Mouse (Mus musculus): ENCODE results near the gene Rad1. TPM values are rescaled to one million over a fixed set of nuclear protein-coding genes. Genes with fewer than 3 reads are reported as not detected.
"Not testable (repeated sequence)": the region's sequence is repeated elsewhere in the genome, so short reads cannot be mapped to it uniquely, and the experiment has no call there.

Gene Rad1
- polyA plus RNA-seq, 1 experiment from 2014 or later, result 21.0 TPM

DNA sequence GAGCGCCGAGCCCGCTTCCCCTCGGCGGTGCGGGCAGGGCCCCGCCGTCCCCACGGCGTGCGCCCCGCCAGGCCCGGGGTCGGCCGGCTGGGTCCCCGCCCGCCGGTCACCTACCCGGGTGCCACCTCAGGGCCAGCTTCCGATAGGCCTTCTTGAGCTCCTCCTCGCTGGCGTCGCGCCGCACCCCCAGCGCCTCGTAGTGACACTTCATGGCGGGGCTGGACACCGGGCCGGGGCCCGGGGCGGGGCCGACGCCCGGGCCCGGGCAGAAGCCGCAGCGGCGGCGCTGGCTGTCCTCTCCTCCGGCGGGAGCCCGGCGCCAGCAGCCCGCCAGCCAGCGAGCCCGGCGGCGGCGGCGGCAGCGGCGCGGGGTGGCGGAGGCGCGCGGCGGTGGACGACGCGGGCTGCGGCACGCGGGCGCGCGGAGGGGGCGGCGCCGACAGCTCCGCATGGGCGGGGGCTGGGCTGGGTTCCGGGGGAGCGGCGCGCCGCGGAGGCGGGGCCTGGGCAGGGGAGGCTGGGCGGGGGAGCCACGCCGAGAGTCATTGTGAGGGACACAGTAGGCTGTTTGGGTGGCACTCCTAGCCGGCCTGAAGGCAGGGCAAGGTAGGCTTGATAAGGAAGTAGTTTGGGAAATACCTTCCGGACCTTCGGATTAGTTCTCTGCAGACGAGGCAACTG is 15.5 kb upstream of the Rad1 start, which contains the start of gene Dnajc21:
Dnajc21 (minus strand) TSS at position 366 of the 681 bp plus-strand sequence.
- H3K4me3 ChIP-seq, result peak within 1 kb of the TSS; percentile 80
- 6% methylated on average over 79 of the region's 87 CpGs for WGBS
- H3K36me3 ChIP-seq, result peaks cover 7% of the 10 kb centered on the region
- H3K4me1 ChIP-seq (replicated peaks), result peaks cover 13% of the 10 kb centered on the region; the same call in 1 of the 2 replicates
- peak within 1 kb of the TSS; percentile 87 for H3K9ac ChIP-seq
- peak within 1 kb of the TSS; percentile 88 for H3K4me2 ChIP-seq
- H3K9me3 ChIP-seq (replicated peaks), result no peaks in the 10 kb centered on the region
- ATAC-seq (ENCODE audit: insufficient number of reproducible peaks, low FRiP score), result peak; percentile 99
- H3K27ac ChIP-seq (ENCODE audit: poor library complexity, severe bottlenecking), result peak within 1 kb of the TSS; percentile 79
- no peaks in the 10 kb centered on the region for H3K27me3 ChIP-seq (replicated peaks)

GRCm38 (mm10) chr15:10470941-10471340 is 14.9 kb upstream of the Rad1 start:
- ATAC-seq (ENCODE audit: insufficient number of reproducible peaks, low FRiP score), result no peak
- peaks cover 13% of the 10 kb centered on the region; the same call in 1 of the 2 replicates for H3K4me1 ChIP-seq (replicated peaks)
- peak overlapping the region; percentile 80 for H3K4me3 ChIP-seq
- H3K9me3 ChIP-seq (replicated peaks), result no peaks in the 10 kb centered on the region
- 18% methylated on average over 3 of the region's 3 CpGs for WGBS
- H3K27me3 ChIP-seq (replicated peaks), result no peaks in the 10 kb centered on the region
- H3K27ac ChIP-seq (ENCODE audit: poor library complexity, severe bottlenecking), result no peak overlapping the region
- H3K9ac ChIP-seq, result peak overlapping the region; percentile 60
- H3K36me3 ChIP-seq, result peaks cover 14% of the 10 kb centered on the region
- peak overlapping the region; percentile 88 for H3K4me2 ChIP-seq

- H3K9me3 ChIP-seq (replicated peaks), result no peaks in the 10 kb centered on the region
- no peaks in the 10 kb centered on the region for H3K27me3 ChIP-seq (replicated peaks)
- peak overlapping the region; percentile 90 for H3K9ac ChIP-seq
- H3K27ac ChIP-seq (ENCODE audit: poor library complexity, severe bottlenecking), result peak overlapping the region; percentile 3; the same call in 1 of the 2 replicates
- peaks cover 11% of the 10 kb centered on the region for H3K4me1 ChIP-seq (replicated peaks)
- peaks cover 33% of the 10 kb centered on the region for H3K36me3 ChIP-seq
- ATAC-seq (ENCODE audit: insufficient number of reproducible peaks, low FRiP score), result peak; percentile 35
- peak overlapping the region; percentile 95 for H3K4me2 ChIP-seq
- under 1% methylated on average over 18 of the region's 18 CpGs for WGBS
- H3K4me3 ChIP-seq, result peak overlapping the region; percentile 91
Observed at GRCm38 (mm10) chr15:10486365-10486839, 584 bp downstream of the Rad1 start.

- no peaks in the 10 kb centered on the region for H3K9me3 ChIP-seq (replicated peaks)
- ATAC-seq (ENCODE audit: insufficient number of reproducible peaks, low FRiP score), result no peak
- H3K4me3 ChIP-seq, result peak overlapping the region; percentile 21; the same call in 1 of the 2 replicates
- no peak overlapping the region for H3K27ac ChIP-seq (ENCODE audit: poor library complexity, severe bottlenecking)
- no peaks in the 10 kb centered on the region for H3K27me3 ChIP-seq (replicated peaks)
- no peak overlapping the region for H3K9ac ChIP-seq
- 63% methylated on average over 2 of the region's 2 CpGs for WGBS
- peaks cover 31% of the 10 kb centered on the region for H3K36me3 ChIP-seq
- peak overlapping the region; percentile 33 for H3K4me2 ChIP-seq
- peaks cover 11% of the 10 kb centered on the region for H3K4me1 ChIP-seq (replicated peaks)
Observed at GRCm38 (mm10) chr15:10487246-10487645, 1.4 kb downstream of the Rad1 start.

DNA sequence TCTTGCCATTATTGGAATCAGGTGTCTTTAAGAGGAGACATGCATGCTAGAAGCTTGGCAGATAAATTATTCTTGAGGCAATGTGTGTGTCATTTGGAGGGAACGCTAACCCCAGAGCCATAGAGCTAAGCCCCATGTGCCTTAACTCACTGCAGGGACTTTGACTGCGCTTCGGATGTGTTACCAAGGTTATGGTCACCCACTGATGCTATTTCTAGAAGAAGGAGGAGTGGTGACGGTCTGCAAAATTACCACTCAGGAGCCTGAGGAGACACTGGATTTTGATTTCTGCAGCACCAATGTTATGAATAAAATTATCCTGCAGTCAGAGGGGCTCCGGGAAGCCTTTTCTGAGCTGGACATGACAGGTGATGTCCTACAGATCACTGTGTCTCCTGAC is 4.3 kb downstream of the Rad1 start:
- Histone ChIP-seq H3K4me2 (no peak overlapping the region), H3K4me1 (replicated peaks) (0 out of 2 replicates have a peak, but pooled peaks cover 2% of the 10 kb centered on the region), H3K27ac (ENCODE audit: poor library complexity, severe bottlenecking) (no peak overlapping the region), H3K36me3 (peaks cover 38% of the 10 kb centered on the region), H3K4me3 (no peak overlapping the region), H3K27me3 (replicated peaks) (no peaks in the 10 kb centered on the region), H3K9me3 (replicated peaks) (no peaks in the 10 kb centered on the region), H3K9ac (no peak overlapping the region)
- 85% methylated on average over 5 of the region's 5 CpGs for WGBS
- ATAC-seq (ENCODE audit: insufficient number of reproducible peaks, low FRiP score), result no peak

DNA sequence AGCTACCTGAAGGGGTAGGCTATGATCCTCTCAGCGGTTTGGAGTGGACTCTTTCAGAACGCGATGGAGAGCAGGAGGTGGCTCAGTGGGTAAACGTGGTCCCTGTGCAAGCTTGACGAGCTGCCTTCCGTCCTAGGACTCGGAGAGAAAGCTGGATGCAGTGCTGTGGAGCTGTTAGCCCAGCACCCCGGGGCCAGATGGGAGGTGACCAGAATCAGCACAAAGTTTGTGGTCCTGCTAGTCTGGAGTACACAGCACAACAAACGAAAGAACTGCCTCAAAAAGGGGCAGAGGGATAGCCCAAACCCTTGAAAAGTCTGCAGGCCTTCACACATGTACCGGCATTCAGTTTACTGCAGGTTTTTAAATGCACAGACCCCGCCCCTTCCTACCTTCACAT is 10.1 kb downstream of the Rad1 start:
- 89% methylated on average over 11 of the region's 11 CpGs for WGBS
- Histone ChIP-seq H3K4me3 (no peak overlapping the region), H3K9me3 (replicated peaks) (no peaks in the 10 kb centered on the region), H3K27me3 (replicated peaks) (no peaks in the 10 kb centered on the region), H3K9ac (no peak overlapping the region), H3K36me3 (peaks cover 29% of the 10 kb centered on the region), H3K27ac (ENCODE audit: poor library complexity, severe bottlenecking) (no peak overlapping the region), H3K4me1 (replicated peaks) (no peaks in the 10 kb centered on the region), H3K4me2 (no peak overlapping the region)
- no peak for ATAC-seq (ENCODE audit: insufficient number of reproducible peaks, low FRiP score)

DNA sequence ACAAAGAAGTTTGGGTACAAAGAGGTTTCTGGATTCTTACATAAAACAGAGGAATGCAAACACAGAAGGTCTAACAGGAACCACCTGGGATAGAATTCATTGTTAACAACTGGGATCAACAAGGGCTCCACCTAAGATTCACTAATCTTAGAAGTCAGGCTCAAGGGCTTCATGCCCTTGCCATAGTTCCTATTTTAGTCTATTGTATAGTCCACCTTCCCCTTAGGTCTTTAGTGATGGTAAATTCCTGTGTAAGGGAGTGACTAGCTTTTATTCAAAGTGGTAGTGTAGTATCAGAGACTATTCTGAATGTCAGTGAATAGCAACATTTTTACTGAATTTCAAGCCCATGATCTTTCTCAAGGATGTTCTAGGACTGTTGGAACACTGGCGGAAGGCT is 10.9 kb downstream of the Rad1 start:
- peaks cover 29% of the 10 kb centered on the region for H3K36me3 ChIP-seq
- H3K9ac ChIP-seq; H3K27me3 ChIP-seq (replicated peaks); H3K9me3 ChIP-seq (replicated peaks); ATAC-seq (ENCODE audit: insufficient number of reproducible peaks, low FRiP score); H3K4me3 ChIP-seq; H3K4me1 ChIP-seq (replicated peaks); H3K27ac ChIP-seq (ENCODE audit: poor library complexity, severe bottlenecking); H3K4me2 ChIP-seq: not testable (repeated sequence)
- 100% methylated on average over 1 of the region's 1 CpGs for WGBS

- Histone ChIP-seq H3K9me3 (replicated peaks) (no peaks in the 10 kb centered on the region), H3K27ac (ENCODE audit: poor library complexity, severe bottlenecking) (no peak overlapping the region), H3K36me3 (peaks cover 7% of the 10 kb centered on the region), H3K4me3 (no peak overlapping the region), H3K4me2 (no peak overlapping the region), H3K9ac (no peak overlapping the region), H3K4me1 (replicated peaks) (no peaks in the 10 kb centered on the region), H3K27me3 (replicated peaks) (no peaks in the 10 kb centered on the region)
- 64% methylated on average over 5 of the region's 5 CpGs for whole genome bisulfite sequencing
- no peak for ATAC-seq (ENCODE audit: insufficient number of reproducible peaks, low FRiP score)
Observed at GRCm38 (mm10) chr15:10499593-10499992, 13.8 kb downstream of the Rad1 start.

DNA sequence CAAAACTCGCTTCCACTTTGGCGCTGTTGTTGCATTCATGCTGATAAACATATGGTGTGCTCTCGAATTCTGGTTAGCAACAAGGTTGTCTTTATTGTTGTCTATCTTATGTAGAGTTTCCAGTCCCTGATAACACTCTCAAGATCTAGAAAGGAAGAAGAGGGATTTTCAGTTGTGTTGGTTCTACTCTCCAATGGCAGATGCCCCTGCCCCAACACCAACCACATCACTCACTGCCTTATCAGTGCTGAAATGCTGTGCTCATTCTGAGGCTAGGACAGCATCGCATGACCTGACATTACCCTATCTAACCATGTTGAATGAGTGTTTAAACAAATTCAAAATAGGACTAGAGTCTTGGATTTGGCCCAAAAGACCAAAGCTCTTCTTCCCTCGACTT is 14.2 kb downstream of the Rad1 start:
- Histone ChIP-seq H3K9ac (no peak overlapping the region), H3K27me3 (replicated peaks) (no peaks in the 10 kb centered on the region), H3K4me3 (no peak overlapping the region), H3K36me3 (peaks cover 7% of the 10 kb centered on the region), H3K27ac (ENCODE audit: poor library complexity, severe bottlenecking) (no peak overlapping the region), H3K4me1 (replicated peaks) (no peaks in the 10 kb centered on the region), H3K9me3 (replicated peaks) (no peaks in the 10 kb centered on the region), H3K4me2 (no peak overlapping the region)
- WGBS, result 59% methylated on average over 5 of the region's 5 CpGs
- ATAC-seq (ENCODE audit: insufficient number of reproducible peaks, low FRiP score), result no peak

DNA sequence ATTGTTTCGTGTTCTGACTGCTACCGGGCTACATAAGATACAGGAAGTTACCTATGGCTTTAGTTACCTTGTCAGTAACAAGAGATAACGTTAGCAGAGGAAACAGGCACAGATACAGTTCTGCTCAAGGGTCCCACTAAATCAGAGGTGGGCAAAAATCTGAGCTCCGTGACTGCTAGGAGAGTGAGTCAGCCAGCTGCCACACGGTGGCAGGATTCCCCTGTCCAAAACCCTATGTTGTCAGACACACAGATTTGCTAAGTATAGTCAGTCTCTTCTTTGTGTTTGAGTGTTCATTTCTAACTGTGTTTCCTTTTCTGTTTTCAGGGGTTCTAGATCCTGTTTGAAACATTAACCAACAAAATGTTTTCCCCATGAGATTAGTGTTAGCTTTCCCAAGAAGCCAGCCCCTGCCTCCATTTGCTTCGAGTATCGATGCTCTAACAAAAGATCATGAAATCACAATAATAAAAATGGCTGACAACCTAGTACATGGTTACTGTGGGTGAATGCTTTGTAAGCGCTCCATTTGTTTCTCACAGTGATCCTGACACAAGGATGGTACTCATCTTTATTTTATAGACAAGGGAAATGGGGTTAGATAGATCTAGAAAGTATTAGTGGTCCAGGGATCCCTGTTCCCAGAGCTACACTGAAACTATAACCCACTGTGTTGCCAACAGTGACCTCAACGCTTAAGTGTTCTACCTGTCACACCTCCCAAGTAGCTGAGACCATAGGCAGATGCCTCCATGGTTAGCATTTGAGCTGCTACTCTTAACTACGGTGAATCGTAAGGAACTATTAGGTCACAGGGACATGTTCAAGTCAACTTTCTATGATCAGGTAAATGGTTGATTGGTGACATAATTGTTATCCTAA is 15.3 kb downstream of the Rad1 start:
- Histone ChIP-seq H3K4me3 (no peak overlapping the region), H3K9ac (no peak overlapping the region), H3K4me1 (replicated peaks) (no peaks in the 10 kb centered on the region), H3K27ac (ENCODE audit: poor library complexity, severe bottlenecking) (no peak overlapping the region), H3K4me2 (no peak overlapping the region), H3K27me3 (replicated peaks) (no peaks in the 10 kb centered on the region), H3K9me3 (replicated peaks) (no peaks in the 10 kb centered on the region), H3K36me3 (peaks cover 4% of the 10 kb centered on the region)
- ATAC-seq (ENCODE audit: insufficient number of reproducible peaks, low FRiP score), result no peak
- 52% methylated on average over 11 of the region's 11 CpGs for WGBS

DNA sequence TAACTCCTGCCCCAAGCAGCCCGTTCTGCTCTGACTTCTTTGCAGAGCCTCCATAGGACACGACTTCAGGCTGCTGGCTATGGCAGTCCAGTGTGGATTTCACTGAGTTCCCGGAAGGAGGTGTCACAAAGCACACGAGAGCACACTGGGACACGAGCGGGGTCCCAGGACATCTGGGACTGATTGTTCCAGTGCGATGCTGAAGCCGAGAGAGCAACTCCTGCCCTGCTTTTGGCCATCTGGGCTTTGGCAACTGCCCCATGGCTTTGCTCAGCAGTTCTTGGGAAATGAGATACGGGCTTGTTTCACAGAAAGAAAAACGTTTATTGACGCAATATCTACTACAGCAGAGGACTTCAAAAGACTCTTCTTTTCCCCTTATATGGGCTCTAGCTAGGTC is 20.3 kb downstream of the Rad1 start:
- no peak for ATAC-seq (ENCODE audit: insufficient number of reproducible peaks, low FRiP score)
- no peak overlapping the region for H3K4me2 ChIP-seq
- H3K27ac ChIP-seq (ENCODE audit: poor library complexity, severe bottlenecking), result no peak overlapping the region
- H3K36me3 ChIP-seq, result no peaks in the 10 kb centered on the region
- H3K9ac ChIP-seq, result no peak overlapping the region
- no peak overlapping the region for H3K4me3 ChIP-seq
- WGBS, result 52% methylated on average over 11 of the region's 11 CpGs
- H3K4me1 ChIP-seq (replicated peaks), result no peaks in the 10 kb centered on the region
- no peaks in the 10 kb centered on the region for H3K27me3 ChIP-seq (replicated peaks)
- no peaks in the 10 kb centered on the region for H3K9me3 ChIP-seq (replicated peaks)
